Mouse (Mus musculus) liver, adult 2 months (tissue): ENCODE results near the gene Col18a1.

Source experiments
- CTCF ChIP-seq: fragments of 200-500 bp; IDR thresholded peaks from 2 replicates; pipeline ENCODE4 v1.5.1; 2011; ENCODE audit warnings: low read depth, low read length, control low read depth
- POLR2A ChIP-seq: fragments of 200-500 bp; IDR thresholded peaks from 2 replicates; pipeline ENCODE4 v1.6.1; 2011; ENCODE audit warnings: low read length, control low read depth; ENCODE audit not compliant: insufficient read depth; ENCODE audit errors: extremely low read depth

DNA sequence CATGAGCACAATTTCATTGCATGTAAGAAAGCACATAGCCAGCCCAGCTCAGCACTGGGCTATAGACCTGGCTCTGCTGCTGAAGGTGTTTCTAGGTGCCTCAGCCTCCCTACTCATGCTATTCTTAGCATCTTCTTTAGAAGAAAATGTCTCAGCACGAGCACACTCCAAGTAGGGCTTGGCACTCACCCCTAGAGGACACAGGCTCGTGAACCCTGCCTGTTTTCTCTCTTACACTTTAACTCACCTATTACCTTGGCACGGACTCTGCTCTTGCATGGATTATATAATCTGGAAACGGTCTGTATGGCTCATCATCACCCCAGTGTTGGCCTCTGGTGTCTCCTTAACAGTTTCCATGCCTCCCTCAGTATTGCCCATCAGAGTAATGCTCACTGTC is 154.7 kb downstream of the Col18a1 start:
- TF ChIP-seq POLR2A (no peak), CTCF (no peak)
